Mouse (Mus musculus) forebrain, embryonic 14.5 days (tissue): ENCODE results near the gene Dnajb3. TPM values are rescaled to one million over a fixed set of nuclear protein-coding genes. Genes with fewer than 3 reads are reported as not detected.

ENCODE experiments used
- ATAC-seq: fragments of 200-750 bp; cut with Nextera tagmentation; 2 replicates; pipeline ENCODE4 v1.8.0; 2017; ENCODE audit warnings: mild to moderate bottlenecking, moderate library complexity
- DNase-seq: peaks from one replicate; pipeline ENCODE4 v3.0.0-alpha.2; 2015; ENCODE audit warnings: low spot score
- H3K27ac ChIP-seq: fragments of 300-500 bp; sonication (generic); 2 replicates; pipeline ENCODE4 v1.5.1; 2014; ENCODE audit warnings: low read depth, mild to moderate bottlenecking, control low read depth, low read length, moderate library complexity
- H3K27me3 ChIP-seq: fragments of 300-500 bp; sonication (generic); replicated peaks from 2 replicates; pipeline ENCODE4 v1.6.1; 2014; ENCODE audit warnings: low read length, control low read depth, mixed read lengths; ENCODE audit not compliant: control insufficient read depth, insufficient read depth
- H3K36me3 ChIP-seq: fragments of 300-500 bp; sonication (generic); 2 replicates; pipeline ENCODE4 v1.6.1; 2014; ENCODE audit warnings: low read length, control low read depth; ENCODE audit not compliant: control insufficient read depth, insufficient read depth
- H3K4me1 ChIP-seq: fragments of 300-500 bp; sonication (generic); 2 replicates; pipeline ENCODE4 v1.6.1; 2014; ENCODE audit warnings: antibody characterized with exemption, low read length, control low read depth; ENCODE audit not compliant: control insufficient read depth, insufficient read depth
- H3K4me2 ChIP-seq: fragments of 300-500 bp; sonication (generic); 2 replicates; pipeline ENCODE4 v1.6.1; 2014; ENCODE audit warnings: mild to moderate bottlenecking, control low read depth, low read length
- H3K4me3 ChIP-seq: fragments of 300-500 bp; sonication (generic); 2 replicates; pipeline ENCODE4 v1.5.1; 2014; ENCODE audit warnings: low read depth, low read length, control low read depth
- H3K9ac ChIP-seq: fragments of 300-500 bp; sonication (generic); 2 replicates; pipeline ENCODE4 v1.6.1; 2014; ENCODE audit warnings: mild to moderate bottlenecking, low read length, control low read depth, moderate library complexity
- H3K9me3 ChIP-seq: fragments of 300-500 bp; sonication (generic); replicated peaks from 2 replicates; pipeline ENCODE4 v1.6.1; 2016; ENCODE audit warnings: low read length, control low read depth, mixed read lengths; ENCODE audit not compliant: control insufficient read depth
- WGBS: fragments of 180-500 bp; shearing (Covaris S2); extraction: QIAGEN DNeasy Blood & Tissue Kit; methylation state at CpG from one replicate; pipeline ENCODE4 v1.1.7; 2014; 5-methylcytosine and 5-hydroxymethylcytosine counted together
- polyA plus RNA-seq: library from polyadenylated mRNA; unstranded; fragments of >200 nt; fragmentation: Nextera tagmentation; extraction: Ambion mirVana; gene quantifications from 2 replicates; pipeline ENCODE4 v1.2.1, GENCODE M21; 2014

The Dnajb3 gene
- polyA plus RNA-seq, 1 experiment from 2014 or later, result 14.4 TPM

DNA sequence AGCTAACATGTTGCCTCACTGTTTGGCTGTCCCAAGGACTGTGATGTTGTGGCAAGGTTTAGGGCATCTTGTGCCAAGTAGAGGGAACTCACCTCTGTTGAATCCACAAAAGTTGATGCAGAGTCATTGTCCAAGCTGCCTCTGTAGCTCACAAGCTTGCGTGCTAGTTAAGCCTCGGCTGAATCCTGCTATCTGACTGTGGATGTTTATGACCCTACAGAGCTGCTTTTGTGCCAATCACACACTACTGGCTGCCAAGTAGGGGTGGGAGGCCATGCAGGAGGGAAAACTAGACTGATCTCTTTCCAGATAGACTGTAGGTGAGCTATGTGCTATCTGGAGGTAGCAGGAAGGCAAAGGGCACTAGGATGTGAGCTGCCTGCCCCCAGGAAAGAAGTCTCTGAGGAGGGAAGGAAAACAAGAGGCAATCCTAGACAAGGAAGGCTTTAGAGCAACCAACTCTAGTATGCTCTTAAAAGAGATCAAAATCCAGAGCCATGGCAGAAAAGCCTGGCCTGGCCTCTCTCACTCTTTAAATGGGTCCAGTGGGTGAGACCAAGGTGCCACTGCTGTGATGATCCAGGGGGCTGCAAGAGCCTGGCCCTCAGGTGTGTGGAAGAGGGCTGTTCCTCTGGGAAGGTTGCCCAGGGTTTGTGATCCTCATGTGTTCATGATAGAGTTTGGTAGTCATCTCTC, 8.3 kb upstream of the Dnajb3 start:
- ATAC-seq (no peak), DNase-seq (peak; percentile 0)
- 84% methylated on average over 2 of the region's 2 CpGs for WGBS
- Histone ChIP-seq H3K27me3 (no peaks in the 10 kb centered on the region), H3K9ac (no peak overlapping the region), H3K4me3 (no peak overlapping the region), H3K4me1 (no peaks in the 10 kb centered on the region), H3K4me2 (no peak overlapping the region), H3K27ac (no peak overlapping the region), H3K9me3 (peaks cover 51% of the 10 kb centered on the region), H3K36me3 (no peaks in the 10 kb centered on the region)

DNA sequence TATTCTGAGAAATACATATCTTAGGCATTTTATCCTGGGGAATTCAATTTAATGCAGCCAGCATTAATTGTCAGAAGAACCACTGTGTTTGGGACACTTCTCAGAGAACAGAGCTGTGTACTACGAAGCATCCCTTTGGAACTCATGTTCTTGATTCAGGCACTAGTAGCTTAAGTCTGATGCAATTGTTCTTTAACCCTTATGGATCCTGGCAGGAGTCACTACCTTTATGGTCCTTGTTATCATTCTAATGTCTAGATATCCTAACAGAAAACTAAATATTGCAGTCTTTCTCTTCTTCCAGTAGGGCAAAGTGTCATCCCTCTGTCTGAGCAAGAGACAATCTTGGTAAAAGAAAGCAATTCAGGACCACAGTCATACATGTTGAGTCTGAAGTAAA, 7.5 kb upstream of the Dnajb3 start:
- Histone ChIP-seq H3K9ac (no peak overlapping the region), H3K4me2 (no peak overlapping the region), H3K27ac (no peak overlapping the region), H3K4me3 (no peak overlapping the region), H3K4me1 (no peaks in the 10 kb centered on the region), H3K27me3 (no peaks in the 10 kb centered on the region), H3K36me3 (no peaks in the 10 kb centered on the region), H3K9me3 (peaks cover 51% of the 10 kb centered on the region)
- no peak for ATAC-seq
- DNase-seq, result peak; percentile 10
- 77% methylated on average over 1 of the region's 1 CpGs for WGBS

DNA sequence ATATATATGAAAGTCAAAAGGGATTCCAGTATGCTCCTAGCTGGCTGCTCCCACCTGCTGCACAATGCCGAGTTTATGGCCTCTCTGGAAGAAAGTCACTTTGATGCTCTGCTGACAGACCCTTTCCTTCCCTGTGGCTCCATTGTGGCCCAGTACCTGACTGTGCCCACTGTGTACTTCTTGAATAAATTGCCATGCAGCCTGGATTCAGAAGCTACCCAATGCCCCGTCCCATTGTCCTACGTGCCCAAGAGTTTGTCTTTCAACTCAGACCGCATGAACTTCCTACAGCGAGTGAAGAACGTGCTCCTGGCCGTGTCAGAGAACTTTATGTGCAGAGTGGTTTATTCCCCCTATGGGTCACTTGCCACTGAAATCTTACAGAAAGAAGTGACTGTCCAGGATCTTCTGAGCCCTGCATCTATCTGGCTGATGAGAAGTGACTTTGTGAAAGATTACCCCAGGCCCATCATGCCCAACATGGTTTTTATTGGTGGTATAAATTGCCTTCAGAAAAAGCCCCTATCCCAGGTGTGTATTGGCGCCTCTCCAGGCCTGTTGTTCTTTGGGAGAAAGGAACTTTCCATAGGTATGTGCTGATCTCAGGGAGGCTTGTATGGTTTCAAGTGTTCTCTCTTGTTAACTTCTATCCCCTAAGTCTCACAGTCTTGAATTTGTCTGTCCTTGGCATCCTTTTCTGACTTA, 6.9 kb upstream of the Dnajb3 start:
- WGBS, result 64% methylated on average over 8 of the region's 8 CpGs
- peak; percentile 42 for ATAC-seq

DNA sequence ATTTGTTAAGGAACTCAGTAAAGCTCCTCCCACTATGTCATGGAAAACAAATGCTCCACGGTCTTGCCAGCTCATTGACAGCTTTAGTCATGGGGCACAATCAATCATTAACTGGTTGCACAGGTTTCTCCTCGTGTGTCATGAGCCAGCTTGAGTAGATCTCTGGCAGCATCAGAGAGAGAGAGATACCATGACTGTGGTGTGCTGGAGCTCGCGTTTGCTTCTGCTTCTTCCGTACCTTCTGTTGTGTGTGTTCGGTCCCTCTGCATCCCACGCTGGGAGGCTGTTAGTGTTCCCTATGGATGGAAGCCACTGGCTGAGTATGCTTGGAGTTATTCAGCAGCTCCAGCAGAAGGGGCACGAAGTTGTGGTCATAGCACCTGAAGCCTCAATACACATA, 6.2 kb upstream of the Dnajb3 start, which contains the start of gene Ugt1a1:
Gene Ugt1a1, plus strand, starts transcription at position 148 of the 400 bp plus-strand sequence.
- no peak within 1 kb of the TSS for H3K4me2 ChIP-seq
- H3K9me3 ChIP-seq, result peaks cover 51% of the 10 kb centered on the region
- no peaks in the 10 kb centered on the region for H3K36me3 ChIP-seq
- H3K4me3 ChIP-seq, result no peak within 1 kb of the TSS
- H3K4me1 ChIP-seq, result no peaks in the 10 kb centered on the region
- no peaks in the 10 kb centered on the region for H3K27me3 ChIP-seq
- ATAC-seq (no peak), DNase-seq (peak; percentile 10)
- no peak within 1 kb of the TSS for H3K9ac ChIP-seq
- WGBS, result 68% methylated on average over 8 of the region's 8 CpGs
- no peak within 1 kb of the TSS for H3K27ac ChIP-seq

More for the DNA sequence above, 6.9 kb upstream of the Dnajb3 start:
- H3K9me3 ChIP-seq, result peaks cover 51% of the 10 kb centered on the region
- H3K27me3 ChIP-seq, result no peaks in the 10 kb centered on the region
- H3K9ac ChIP-seq, result no peak overlapping the region
- H3K4me3 ChIP-seq, result no peak overlapping the region
- H3K27ac ChIP-seq, result no peak overlapping the region
- no peaks in the 10 kb centered on the region for H3K36me3 ChIP-seq
- DNase-seq, result peak; percentile 2
- no peaks in the 10 kb centered on the region for H3K4me1 ChIP-seq
- no peak overlapping the region for H3K4me2 ChIP-seq

DNA sequence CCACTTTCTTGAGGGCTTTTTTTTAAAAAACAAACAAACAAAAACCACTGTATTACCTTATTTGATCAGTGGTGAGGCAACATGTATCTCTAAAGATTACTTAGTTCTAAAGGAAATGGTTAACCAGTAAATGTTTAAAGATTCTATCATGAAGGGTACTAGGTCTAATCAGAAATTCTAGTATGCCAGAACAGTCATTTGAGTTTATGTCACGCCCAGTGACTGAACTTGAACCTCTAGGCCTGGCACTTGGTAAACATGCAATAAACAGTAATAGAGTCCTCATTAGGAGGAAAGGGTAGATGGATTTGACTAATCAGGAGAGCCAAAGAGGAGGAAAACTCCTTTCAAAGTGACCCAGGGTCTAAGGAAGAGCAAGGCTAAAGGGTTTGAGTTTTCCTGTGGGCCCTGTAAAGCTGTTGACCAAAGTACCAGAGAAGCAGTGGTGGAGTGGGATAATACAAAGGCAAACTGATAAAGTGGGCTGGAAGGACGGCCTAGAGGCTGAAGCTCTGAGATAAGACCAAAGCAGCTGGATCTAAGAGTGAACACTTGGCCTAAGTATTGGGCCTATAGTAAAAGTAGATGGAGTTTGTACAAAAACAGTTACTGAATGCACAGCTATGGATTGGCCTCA, 1.4 kb upstream of the Dnajb3 start:
- DNase-seq (no peak), ATAC-seq (no peak)
- H3K27ac ChIP-seq, result no peak overlapping the region
- no peak overlapping the region for H3K9ac ChIP-seq
- H3K4me1 ChIP-seq, result no peaks in the 10 kb centered on the region
- 89% methylated on average over 2 of the region's 2 CpGs for WGBS
- peaks cover 16% of the 10 kb centered on the region for H3K9me3 ChIP-seq
- no peak overlapping the region for H3K4me2 ChIP-seq
- no peak overlapping the region for H3K4me3 ChIP-seq
- H3K36me3 ChIP-seq, result no peaks in the 10 kb centered on the region
- no peaks in the 10 kb centered on the region for H3K27me3 ChIP-seq

DNA sequence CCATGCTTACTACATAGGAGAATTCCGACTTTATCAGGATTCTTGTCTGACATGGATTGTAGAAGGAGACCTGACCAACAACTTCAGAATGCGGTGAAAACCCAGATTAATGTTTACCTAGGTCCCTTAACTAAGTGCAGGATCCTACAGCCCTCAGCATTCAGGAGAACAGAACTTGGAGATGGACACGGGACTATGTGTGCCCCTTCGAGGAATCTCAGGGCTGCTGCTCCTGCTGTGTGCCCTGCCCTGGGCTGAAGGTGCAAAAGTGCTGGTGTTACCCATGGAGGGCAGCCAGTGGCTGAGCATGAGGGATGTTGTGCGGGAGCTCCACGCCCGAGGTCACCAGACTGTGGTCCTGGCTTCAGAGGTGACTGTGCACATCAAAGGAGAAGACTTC, 5.1 kb downstream of the Dnajb3 start, which contains the start of gene Ugt1a2:
Gene Ugt1a2, plus strand, starts transcription at position 146 of the 400 bp plus-strand sequence.
- H3K4me1 ChIP-seq, result no peaks in the 10 kb centered on the region
- no peak within 1 kb of the TSS for H3K4me3 ChIP-seq
- 85% methylated on average over 7 of the region's 7 CpGs for WGBS
- no peak within 1 kb of the TSS for H3K27ac ChIP-seq
- no peaks in the 10 kb centered on the region for H3K27me3 ChIP-seq
- H3K9ac ChIP-seq, result no peak within 1 kb of the TSS
- no peak for ATAC-seq
- H3K4me2 ChIP-seq, result no peak within 1 kb of the TSS
- no peak for DNase-seq
- H3K9me3 ChIP-seq, result peaks cover 7% of the 10 kb centered on the region; the same call in 1 of the 2 replicates
- no peaks in the 10 kb centered on the region for H3K36me3 ChIP-seq

DNA sequence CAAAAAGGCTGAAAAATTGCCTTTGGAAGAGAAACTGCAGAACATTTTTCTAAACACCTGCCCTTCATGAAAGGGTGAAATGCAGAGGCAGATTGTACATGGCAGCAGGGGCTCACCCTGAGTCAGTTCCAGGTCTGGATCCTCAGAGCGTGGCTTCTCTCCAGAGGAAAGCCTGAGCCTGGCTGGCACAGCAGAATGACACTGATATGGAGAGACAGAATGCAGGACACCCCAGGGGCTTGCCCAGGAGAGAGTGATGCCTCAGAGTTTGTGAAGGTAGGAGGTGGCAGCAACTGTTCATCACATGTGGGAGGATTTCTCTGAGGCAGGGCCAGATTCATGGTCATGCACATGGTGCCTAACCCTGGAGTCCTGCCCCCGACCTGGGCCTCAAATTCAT, 5.6 kb downstream of the Dnajb3 start:
- ATAC-seq (no peak), DNase-seq (no peak)
- no peaks in the 10 kb centered on the region for H3K4me1 ChIP-seq
- H3K4me2 ChIP-seq, result no peak overlapping the region
- H3K9ac ChIP-seq, result no peak overlapping the region
- H3K27ac ChIP-seq, result no peak overlapping the region
- 86% methylated on average over 2 of the region's 2 CpGs for WGBS
- no peak overlapping the region for H3K4me3 ChIP-seq
- H3K27me3 ChIP-seq, result no peaks in the 10 kb centered on the region
- H3K36me3 ChIP-seq, result no peaks in the 10 kb centered on the region
- peaks cover 7% of the 10 kb centered on the region; the same call in 1 of the 2 replicates for H3K9me3 ChIP-seq

DNA sequence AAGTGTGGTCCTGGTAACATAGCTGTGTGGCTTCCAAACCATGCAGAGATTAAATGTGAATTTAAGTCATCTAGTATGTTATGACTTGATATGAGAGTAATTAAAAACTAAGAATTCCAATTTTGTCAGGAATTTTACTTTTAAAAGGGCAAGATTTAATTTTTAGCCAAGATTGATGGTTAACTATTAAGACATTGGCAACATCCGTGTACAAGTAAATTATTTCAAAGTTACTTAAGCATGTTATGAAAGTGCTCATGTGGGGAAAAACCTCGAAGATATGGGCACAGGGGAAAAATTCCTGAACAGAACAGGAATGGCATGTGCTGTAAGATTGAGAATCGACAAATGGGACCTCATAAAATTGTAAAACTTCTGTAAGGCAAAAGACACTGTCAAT, 8.1 kb downstream of the Dnajb3 start:
- no peaks in the 10 kb centered on the region for H3K4me1 ChIP-seq
- H3K36me3 ChIP-seq, result no peaks in the 10 kb centered on the region
- WGBS, result 80% methylated on average over 3 of the region's 3 CpGs
- H3K4me3 ChIP-seq, result no peak overlapping the region
- no peak overlapping the region for H3K4me2 ChIP-seq
- no peaks in the 10 kb centered on the region for H3K27me3 ChIP-seq
- no peaks in the 10 kb centered on the region for H3K9me3 ChIP-seq
- no peak for DNase-seq
- no peak overlapping the region for H3K27ac ChIP-seq
- H3K9ac ChIP-seq, result no peak overlapping the region
- no peak for ATAC-seq

DNA sequence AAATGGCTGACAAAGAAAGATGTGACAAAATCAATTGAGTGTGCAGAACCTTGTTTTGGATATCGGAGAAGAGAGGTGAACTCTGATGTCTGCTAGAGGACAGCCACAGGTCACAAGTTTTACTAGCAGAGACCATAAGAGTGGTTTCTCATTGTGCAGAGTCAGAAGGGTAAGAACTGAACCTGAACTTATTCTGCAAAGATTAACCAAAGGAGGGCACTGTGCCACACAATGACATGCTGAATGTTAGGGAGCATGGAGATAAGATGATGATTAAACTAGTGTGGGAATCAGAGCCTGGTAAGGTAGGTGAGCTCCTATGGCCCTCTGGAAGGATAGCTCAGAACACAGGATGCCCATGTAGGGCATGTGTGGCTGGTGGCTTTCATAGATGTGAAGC, 9.9 kb downstream of the Dnajb3 start:
- Histone ChIP-seq H3K27me3 (no peaks in the 10 kb centered on the region), H3K27ac (no peak overlapping the region), H3K4me3 (no peak overlapping the region), H3K9ac (no peak overlapping the region), H3K4me1 (no peaks in the 10 kb centered on the region), H3K9me3 (no peaks in the 10 kb centered on the region), H3K36me3 (no peaks in the 10 kb centered on the region), H3K4me2 (no peak overlapping the region)
- ATAC-seq (no peak), DNase-seq (no peak)
- WGBS, result 83% methylated on average over 1 of the region's 1 CpGs
